Mouse (Mus musculus): ENCODE results near the gene Mkrn1.
"Not testable (repeated sequence)": the region's sequence is repeated elsewhere in the genome, so short reads cannot be mapped to it uniquely, and the experiment has no call there.

Mkrn1 gene

GRCm38 (mm10) chr6:39419851-39420721 is at the start of gene Mkrn1:
Gene Mkrn1 (minus strand): TSS chr6:39420462.
- DNase-seq (ENCODE audit: low spot score), result peak; percentile 86

GRCm38 (mm10) chr6:39469427-39469826 is 49.2 kb upstream of the Mkrn1 start:
- DNase-seq (ENCODE audit: low spot score), result no peak

- DNase-seq (ENCODE audit: low spot score), result peak; percentile 70
Observed at GRCm38 (mm10) chr6:39462621-39463538, 42.6 kb upstream of the Mkrn1 start.

GRCm38 (mm10) chr6:39460040-39460439 is 39.8 kb upstream of the Mkrn1 start:
- no peak for DNase-seq (ENCODE audit: low spot score)

GRCm38 (mm10) chr6:39455339-39456160 is 35.3 kb upstream of the Mkrn1 start:
- DNase-seq (ENCODE audit: low spot score), result no peak

GRCm38 (mm10) chr6:39454616-39455015 is 34.4 kb upstream of the Mkrn1 start:
- DNase-seq (ENCODE audit: low spot score), result no peak

- no peak for DNase-seq (ENCODE audit: low spot score)
Observed at GRCm38 (mm10) chr6:39453564-39453963, 33.3 kb upstream of the Mkrn1 start.

- no peak for DNase-seq (ENCODE audit: low spot score)
Observed at GRCm38 (mm10) chr6:39451033-39451432, 30.8 kb upstream of the Mkrn1 start.

GRCm38 (mm10) chr6:39450580-39450979 is 30.3 kb upstream of the Mkrn1 start:
- no peak for DNase-seq (ENCODE audit: low spot score)

- no peak for DNase-seq (ENCODE audit: low spot score)
Observed at GRCm38 (mm10) chr6:39447429-39448185, 27.3 kb upstream of the Mkrn1 start.

GRCm38 (mm10) chr6:39445801-39446572 is 25.7 kb upstream of the Mkrn1 start:
- no peak for DNase-seq (ENCODE audit: low spot score)

GRCm38 (mm10) chr6:39442786-39443287 is 22.6 kb upstream of the Mkrn1 start:
- no peak for DNase-seq (ENCODE audit: low spot score)

- DNase-seq (ENCODE audit: low spot score), result no peak
Observed at GRCm38 (mm10) chr6:39440207-39440606, 19.9 kb upstream of the Mkrn1 start.

- DNase-seq (ENCODE audit: low spot score), result not testable (repeated sequence)
Observed at GRCm38 (mm10) chr6:39437519-39437918, 17.3 kb upstream of the Mkrn1 start.

- DNase-seq (ENCODE audit: low spot score), result no peak
Observed at GRCm38 (mm10) chr6:39435875-39436274, 15.6 kb upstream of the Mkrn1 start.

- DNase-seq (ENCODE audit: low spot score), result no peak
Observed at GRCm38 (mm10) chr6:39434886-39435492, 14.7 kb upstream of the Mkrn1 start.

- DNase-seq (ENCODE audit: low spot score), result no peak
Observed at GRCm38 (mm10) chr6:39434111-39434885, 14.0 kb upstream of the Mkrn1 start.

GRCm38 (mm10) chr6:39433701-39434100 is 13.4 kb upstream of the Mkrn1 start:
- no peak for DNase-seq (ENCODE audit: low spot score)

- no peak for DNase-seq (ENCODE audit: low spot score)
Observed at GRCm38 (mm10) chr6:39433174-39433573, 12.9 kb upstream of the Mkrn1 start.

Measured in c-Kit-positive CD71-positive TER-119-positive erythroid progenitor cells, embryonic 14.5 days (primary cell).